Mouse (Mus musculus) kidney, embryonic 16.5 days (tissue): ENCODE data around the gene Wdr95. TPM values are rescaled to one million over a fixed set of nuclear protein-coding genes. Genes with fewer than 3 reads are reported as not detected.

Experiments
- ATAC-seq: fragments of 200-750 bp; cut with Nextera tagmentation; 2 replicates; pipeline ENCODE4 v1.8.0; 2017; ENCODE audit warnings: moderate TSS enrichment; ENCODE audit not compliant: low FRiP score, low TSS enrichment
- H3K27ac ChIP-seq: fragments of 300-500 bp; sonication (generic); 2 replicates; pipeline ENCODE4 v1.5.1; 2014; ENCODE audit warnings: low read length
- H3K27me3 ChIP-seq: fragments of 300-500 bp; sonication (generic); 2 replicates; pipeline ENCODE4 v1.6.1; 2014; ENCODE audit warnings: low read length, control low read depth, mixed read lengths; ENCODE audit not compliant: insufficient read depth
- H3K36me3 ChIP-seq: fragments of 300-500 bp; sonication (generic); 2 replicates; pipeline ENCODE4 v1.6.1; 2014; ENCODE audit warnings: low read length, control low read depth, mixed read lengths; ENCODE audit not compliant: insufficient read depth
- H3K4me1 ChIP-seq: fragments of 300-500 bp; sonication (generic); 2 replicates; pipeline ENCODE4 v1.6.1; 2014; ENCODE audit warnings: low read length, control low read depth, mixed read lengths; ENCODE audit not compliant: insufficient read depth
- H3K4me2 ChIP-seq: fragments of 300-500 bp; sonication (generic); replicated peaks from 2 replicates; pipeline ENCODE4 v1.6.1; 2014; ENCODE audit warnings: low read depth, low read length
- H3K4me3 ChIP-seq: fragments of 300-500 bp; sonication (generic); 2 replicates; pipeline ENCODE4 v1.5.1; 2014; ENCODE audit warnings: mild to moderate bottlenecking, low read length
- H3K9ac ChIP-seq: fragments of 300-500 bp; sonication (generic); replicated peaks from 2 replicates; pipeline ENCODE4 v1.6.1; 2014; ENCODE audit warnings: low read length
- H3K9me3 ChIP-seq: fragments of 300-500 bp; sonication (generic); 2 replicates; pipeline ENCODE4 v1.6.1; 2016; ENCODE audit warnings: low read length, control low read depth
- WGBS: fragments of 180-500 bp; shearing (Covaris S2); extraction: QIAGEN DNeasy Blood & Tissue Kit; methylation state at CpG from one replicate; pipeline ENCODE4 v1.1.7; 2014; 5-methylcytosine and 5-hydroxymethylcytosine counted together
- polyA plus RNA-seq: library from polyadenylated mRNA; unstranded; fragments of >200 nt; fragmentation: Nextera tagmentation; extraction: Ambion mirVana; gene quantifications from 2 replicates; pipeline ENCODE4 v1.2.1, GENCODE M21; 2015

Gene Wdr95
- polyA plus RNA-seq, result not detected in 2 replicates

DNA sequence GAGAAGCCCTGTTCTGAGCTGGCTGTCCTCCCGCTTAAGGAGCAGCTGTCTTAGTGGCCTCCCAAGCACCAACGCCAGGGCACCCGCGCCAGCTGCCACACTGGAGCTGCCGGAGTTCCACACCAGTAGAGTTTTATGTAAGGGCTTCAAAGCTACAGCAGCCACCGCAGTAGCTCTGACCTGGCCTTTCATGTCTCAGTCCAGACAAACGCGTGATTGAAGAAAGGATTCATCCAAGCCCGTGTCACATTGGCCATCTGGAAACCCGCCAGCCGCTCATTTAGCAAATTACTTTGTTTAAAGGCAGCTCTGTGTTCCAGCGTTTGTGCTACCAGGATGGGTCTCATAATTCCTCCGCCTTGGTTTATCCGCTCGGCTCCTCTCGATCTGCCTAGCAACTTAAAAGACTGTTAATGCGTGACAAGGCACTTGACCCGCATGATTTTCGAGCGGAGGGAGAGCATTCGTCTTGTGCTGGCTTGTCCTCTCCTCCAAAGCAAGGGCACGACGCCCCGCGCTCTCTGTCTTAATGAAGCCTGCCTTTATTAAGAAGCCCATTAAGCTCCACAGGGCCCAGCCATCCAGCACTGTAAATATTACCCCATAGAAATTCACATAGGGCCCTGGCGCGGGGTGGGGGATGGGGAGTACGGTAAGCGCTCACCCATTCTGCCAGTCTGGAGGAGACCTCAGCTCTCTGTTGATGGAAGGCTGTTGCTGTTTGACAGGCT lies at the start of gene Wdr95:
TSS of gene Wdr95 (plus strand) at position 681 of the 731 bp plus-strand sequence.
- H3K4me3 ChIP-seq, result peak within 1 kb of the TSS; percentile 21
- H3K27me3 ChIP-seq, result peaks cover 5% of the 10 kb centered on the region; the same call in 1 of the 2 replicates
- no peaks in the 10 kb centered on the region for H3K36me3 ChIP-seq
- H3K9ac ChIP-seq, result peak within 1 kb of the TSS; percentile 48
- H3K4me1 ChIP-seq, result peaks cover 22% of the 10 kb centered on the region
- WGBS, result 25% methylated on average over 29 of the region's 29 CpGs
- H3K9me3 ChIP-seq, result no peaks in the 10 kb centered on the region
- ATAC-seq, result peak; percentile 33; the same call in 1 of the 2 replicates
- H3K27ac ChIP-seq, result no peak within 1 kb of the TSS
- H3K4me2 ChIP-seq, result peak within 1 kb of the TSS; percentile 49

DNA sequence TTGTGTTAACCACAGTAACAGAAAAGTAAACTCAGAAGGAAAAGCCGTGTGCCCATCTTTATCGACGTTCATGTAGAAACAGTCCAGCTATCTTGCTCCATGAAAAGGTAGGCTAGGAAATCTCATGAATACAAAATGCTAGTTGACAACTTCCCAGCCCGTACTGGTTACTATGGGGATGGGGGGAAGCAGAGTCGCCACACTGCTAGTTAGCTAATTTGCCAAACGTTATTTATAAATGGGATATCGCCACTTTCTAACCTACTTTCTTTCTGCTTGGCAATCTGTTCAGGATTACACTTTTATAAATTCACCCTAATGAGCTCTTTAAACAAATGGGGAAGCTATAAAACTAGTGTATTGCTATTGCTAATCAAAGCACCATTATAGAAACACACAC lies 46.6 kb upstream of the Wdr95 start:
- H3K9me3 ChIP-seq, result no peaks in the 10 kb centered on the region
- no peaks in the 10 kb centered on the region for H3K36me3 ChIP-seq
- 93% methylated on average over 7 of the region's 7 CpGs for WGBS
- no peak for ATAC-seq
- no peak overlapping the region for H3K27ac ChIP-seq
- H3K4me3 ChIP-seq, result no peak overlapping the region
- no peaks in the 10 kb centered on the region for H3K27me3 ChIP-seq
- H3K4me1 ChIP-seq, result no peaks in the 10 kb centered on the region
- H3K9ac ChIP-seq, result no peak overlapping the region
- H3K4me2 ChIP-seq, result no peak overlapping the region

- no peak overlapping the region for H3K9ac ChIP-seq
- no peaks in the 10 kb centered on the region for H3K27me3 ChIP-seq
- no peak overlapping the region for H3K27ac ChIP-seq
- no peak overlapping the region for H3K4me3 ChIP-seq
- H3K9me3 ChIP-seq, result no peaks in the 10 kb centered on the region
- no peak overlapping the region for H3K4me2 ChIP-seq
- no peak for ATAC-seq
- WGBS, result 66% methylated on average over 12 of the region's 12 CpGs
- no peaks in the 10 kb centered on the region for H3K36me3 ChIP-seq
- H3K4me1 ChIP-seq, result no peaks in the 10 kb centered on the region
These were observed 45.0 kb upstream of the Wdr95 start for GRCm38 (mm10) chr5:149483321-149484052.

- no peaks in the 10 kb centered on the region for H3K4me1 ChIP-seq
- no peaks in the 10 kb centered on the region for H3K27me3 ChIP-seq
- peak; percentile 75; the same call in 1 of the 2 replicates for ATAC-seq
- no peak overlapping the region for H3K4me2 ChIP-seq
- H3K9ac ChIP-seq, result no peak overlapping the region
- no peak overlapping the region for H3K4me3 ChIP-seq
- no peaks in the 10 kb centered on the region for H3K36me3 ChIP-seq
- 44% methylated on average over 12 of the region's 12 CpGs for WGBS
- no peaks in the 10 kb centered on the region for H3K9me3 ChIP-seq
- H3K27ac ChIP-seq, result no peak overlapping the region
These were observed 44.2 kb upstream of the Wdr95 start for GRCm38 (mm10) chr5:149484270-149484669.

- 92% methylated on average over 6 of the region's 6 CpGs for WGBS
- no peaks in the 10 kb centered on the region for H3K9me3 ChIP-seq
- H3K27me3 ChIP-seq, result no peaks in the 10 kb centered on the region
- H3K36me3 ChIP-seq, result no peaks in the 10 kb centered on the region
- no peak overlapping the region for H3K9ac ChIP-seq
- H3K4me3 ChIP-seq, result no peak overlapping the region
- no peak overlapping the region for H3K4me2 ChIP-seq
- H3K4me1 ChIP-seq, result no peaks in the 10 kb centered on the region
- no peak overlapping the region for H3K27ac ChIP-seq
- ATAC-seq, result no peak
These were observed 43.0 kb upstream of the Wdr95 start for GRCm38 (mm10) chr5:149485447-149485846.

GRCm38 (mm10) chr5:149488360-149489021 lies 40.0 kb upstream of the Wdr95 start:
- no peak overlapping the region for H3K9ac ChIP-seq
- H3K36me3 ChIP-seq, result no peaks in the 10 kb centered on the region
- WGBS, result 48% methylated on average over 11 of the region's 11 CpGs
- ATAC-seq, result no peak
- no peaks in the 10 kb centered on the region for H3K27me3 ChIP-seq
- H3K4me1 ChIP-seq, result no peaks in the 10 kb centered on the region
- H3K4me2 ChIP-seq, result no peak overlapping the region
- H3K9me3 ChIP-seq, result no peaks in the 10 kb centered on the region
- no peak overlapping the region for H3K27ac ChIP-seq
- H3K4me3 ChIP-seq, result no peak overlapping the region

DNA sequence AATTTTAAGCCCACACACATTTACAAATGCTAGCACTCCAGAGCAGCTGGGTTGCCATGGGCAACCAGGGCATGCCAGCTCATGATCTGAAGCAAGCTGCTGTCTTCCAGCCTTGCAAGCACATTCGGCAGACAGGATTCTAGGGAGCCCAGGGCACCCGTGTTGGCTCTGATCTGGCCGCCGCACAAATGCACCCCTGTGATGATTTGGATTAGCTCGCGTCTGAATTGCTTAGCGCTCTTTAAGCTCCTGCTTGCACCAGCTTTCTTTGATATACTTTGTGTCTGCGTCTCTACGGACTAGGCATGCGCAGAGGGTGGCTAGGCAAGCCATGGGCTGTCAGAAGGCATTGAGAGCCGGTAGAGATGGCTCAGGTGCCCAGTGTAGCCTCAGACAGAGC lies 39.3 kb upstream of the Wdr95 start:
- Histone ChIP-seq H3K4me1 (no peaks in the 10 kb centered on the region), H3K4me3 (no peak overlapping the region), H3K36me3 (no peaks in the 10 kb centered on the region), H3K27ac (no peak overlapping the region), H3K27me3 (no peaks in the 10 kb centered on the region), H3K9me3 (no peaks in the 10 kb centered on the region), H3K4me2 (no peak overlapping the region), H3K9ac (no peak overlapping the region)
- no peak for ATAC-seq
- 78% methylated on average over 11 of the region's 11 CpGs for WGBS

GRCm38 (mm10) chr5:149490275-149490674 lies 38.2 kb upstream of the Wdr95 start:
- Histone ChIP-seq H3K27ac (no peak overlapping the region), H3K4me1 (no peaks in the 10 kb centered on the region), H3K4me2 (no peak overlapping the region), H3K4me3 (no peak overlapping the region), H3K9me3 (no peaks in the 10 kb centered on the region), H3K36me3 (no peaks in the 10 kb centered on the region), H3K27me3 (no peaks in the 10 kb centered on the region), H3K9ac (no peak overlapping the region)
- WGBS, result 66% methylated on average over 15 of the region's 15 CpGs
- no peak for ATAC-seq

- 0 out of 2 replicates have a peak, but pooled peaks cover 2% of the 10 kb centered on the region for H3K27me3 ChIP-seq
- H3K9ac ChIP-seq, result no peak overlapping the region
- ATAC-seq, result no peak
- H3K36me3 ChIP-seq, result no peaks in the 10 kb centered on the region
- 26% methylated on average over 6 of the region's 6 CpGs for WGBS
- no peaks in the 10 kb centered on the region for H3K9me3 ChIP-seq
- no peak overlapping the region for H3K4me3 ChIP-seq
- no peak overlapping the region for H3K27ac ChIP-seq
- H3K4me2 ChIP-seq, result no peak overlapping the region
- no peaks in the 10 kb centered on the region for H3K4me1 ChIP-seq
These were observed 32.8 kb upstream of the Wdr95 start for GRCm38 (mm10) chr5:149495655-149496054.
